Mouse (Mus musculus): ENCODE measurements around the gene Abhd11. TPM values are rescaled to one million over a fixed set of nuclear protein-coding genes. Genes with fewer than 3 reads are reported as not detected.

The Abhd11 gene
- polyA plus RNA-seq, 1 experiment, result not detected

GRCm38 (mm10) chr5:134983771-134984170 lies 25.2 kb upstream of the Abhd11 start:
- TF ChIP-seq POLR2A (IDR thresholded peaks at IDR 0.05; ENCODE audit: insufficient read depth, low read depth, low read length), result no peak
- no peak for TF ChIP-seq CTCF (IDR thresholded peaks at IDR 0.05; ENCODE audit: insufficient read depth, low read depth, low read length)
- Histone ChIP-seq H3K4me3 (ENCODE audit: insufficient read depth, low read depth, low read length) (no peak overlapping the region), H3K27ac (ENCODE audit: insufficient read depth, low read depth, low read length) (no peak overlapping the region), H3K4me1 (ENCODE audit: control insufficient read depth, insufficient read depth, low read length) (peaks cover 17% of the 10 kb centered on the region)
- 37% methylated on average over 3 of the region's 3 CpGs for WGBS

GRCm38 (mm10) chr5:134985633-134986297 lies 23.2 kb upstream of the Abhd11 start, which contains the start of gene Cldn3:
Cldn3 (plus strand) TSS chr5:134986214.
- Histone ChIP-seq H3K4me3 (ENCODE audit: insufficient read depth, low read depth, low read length) (peak within 1 kb of the TSS; percentile 15), H3K4me1 (ENCODE audit: control insufficient read depth, insufficient read depth, low read length) (peaks cover 17% of the 10 kb centered on the region), H3K27ac (ENCODE audit: insufficient read depth, low read depth, low read length) (no peak within 1 kb of the TSS)
- TF ChIP-seq POLR2A (IDR thresholded peaks at IDR 0.05; ENCODE audit: insufficient read depth, low read depth, low read length), result no peak
- no peak for TF ChIP-seq CTCF (IDR thresholded peaks at IDR 0.05; ENCODE audit: insufficient read depth, low read depth, low read length)
- under 1% methylated on average over 25 of the region's 25 CpGs for WGBS

- TF ChIP-seq CTCF (IDR thresholded peaks at IDR 0.05; ENCODE audit: insufficient read depth, low read depth, low read length) (no peak), POLR2A (IDR thresholded peaks at IDR 0.05; ENCODE audit: insufficient read depth, low read depth, low read length) (no peak)
- no peak overlapping the region for H3K27ac ChIP-seq (ENCODE audit: insufficient read depth, low read depth, low read length)
- H3K4me3 ChIP-seq (ENCODE audit: insufficient read depth, low read depth, low read length), result peak overlapping the region; percentile 15
- H3K4me1 ChIP-seq (ENCODE audit: control insufficient read depth, insufficient read depth, low read length), result peaks cover 17% of the 10 kb centered on the region
- 4% methylated on average over 79 of the region's 79 CpGs for WGBS
These were observed 22.4 kb upstream of the Abhd11 start for GRCm38 (mm10) chr5:134986298-134987268.

DNA sequence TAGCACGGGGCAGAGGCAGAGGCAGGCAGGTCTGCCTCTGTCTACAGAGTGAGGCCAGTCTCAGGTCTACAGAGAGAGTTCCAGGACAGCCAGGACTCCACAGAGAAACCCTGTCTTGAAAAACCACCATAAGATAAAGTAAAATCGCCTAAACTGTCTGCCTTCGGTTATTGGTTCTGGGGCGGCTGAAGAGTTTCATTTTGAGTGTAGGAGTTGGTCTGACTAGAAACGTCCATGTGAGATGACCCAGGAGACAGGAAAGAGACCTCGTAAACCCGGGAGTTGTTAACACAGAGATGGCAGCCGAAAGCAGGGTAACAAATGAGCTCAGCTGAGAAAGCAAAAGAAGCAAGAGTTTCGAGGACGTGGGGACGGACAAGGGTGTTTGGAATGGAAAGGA lies 19.8 kb upstream of the Abhd11 start:
- no peak overlapping the region for H3K4me3 ChIP-seq (ENCODE audit: insufficient read depth, low read depth, low read length)
- 79% methylated on average over 11 of the region's 11 CpGs for WGBS
- H3K27ac ChIP-seq (ENCODE audit: insufficient read depth, low read depth, low read length), result no peak overlapping the region
- peaks cover 17% of the 10 kb centered on the region for H3K4me1 ChIP-seq (ENCODE audit: control insufficient read depth, insufficient read depth, low read length)
- TF ChIP-seq POLR2A (IDR thresholded peaks at IDR 0.05; ENCODE audit: insufficient read depth, low read depth, low read length) (no peak), CTCF (IDR thresholded peaks at IDR 0.05; ENCODE audit: insufficient read depth, low read depth, low read length) (no peak)

- no peak overlapping the region for H3K27ac ChIP-seq (ENCODE audit: insufficient read depth, low read depth, low read length)
- TF ChIP-seq CTCF (IDR thresholded peaks at IDR 0.05; ENCODE audit: insufficient read depth, low read depth, low read length) (no peak), POLR2A (IDR thresholded peaks at IDR 0.05; ENCODE audit: insufficient read depth, low read depth, low read length) (no peak)
- 75% methylated on average over 6 of the region's 6 CpGs for WGBS
- H3K4me1 ChIP-seq (ENCODE audit: control insufficient read depth, insufficient read depth, low read length), result peaks cover 17% of the 10 kb centered on the region
- H3K4me3 ChIP-seq (ENCODE audit: insufficient read depth, low read depth, low read length), result no peak overlapping the region
These were observed 19.2 kb upstream of the Abhd11 start for GRCm38 (mm10) chr5:134989741-134990140.

GRCm38 (mm10) chr5:134992566-134992965 lies 16.4 kb upstream of the Abhd11 start:
- WGBS, result 80% methylated on average over 5 of the region's 5 CpGs
- no peak overlapping the region for H3K4me3 ChIP-seq (ENCODE audit: insufficient read depth, low read depth, low read length)
- no peaks in the 10 kb centered on the region for H3K4me1 ChIP-seq (ENCODE audit: control insufficient read depth, insufficient read depth, low read length)
- TF ChIP-seq CTCF (IDR thresholded peaks at IDR 0.05; ENCODE audit: insufficient read depth, low read depth, low read length) (no peak), POLR2A (IDR thresholded peaks at IDR 0.05; ENCODE audit: insufficient read depth, low read depth, low read length) (no peak)
- no peak overlapping the region for H3K27ac ChIP-seq (ENCODE audit: insufficient read depth, low read depth, low read length)

DNA sequence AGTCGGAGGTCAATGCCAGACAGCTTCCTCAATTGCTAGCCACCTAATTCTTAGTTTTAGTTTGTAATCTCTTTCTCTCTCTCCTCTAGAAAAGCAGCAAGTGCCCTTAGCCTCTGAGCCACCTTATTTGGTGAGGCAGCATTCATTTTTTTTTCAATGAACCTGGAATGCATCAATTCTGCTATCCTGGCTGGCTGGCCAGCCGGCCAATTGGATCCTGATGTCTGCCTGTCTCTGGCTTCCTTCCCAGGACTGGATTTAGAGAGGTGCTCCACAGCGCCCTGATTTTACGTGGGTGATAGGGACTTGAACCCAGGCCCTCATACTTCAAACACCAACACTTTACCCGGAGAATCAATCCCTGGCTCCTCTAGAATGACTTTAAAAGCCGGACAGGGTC lies 10.6 kb upstream of the Abhd11 start:
- TF ChIP-seq POLR2A (IDR thresholded peaks at IDR 0.05; ENCODE audit: insufficient read depth, low read depth, low read length), result no peak
- Histone ChIP-seq H3K4me1 (ENCODE audit: control insufficient read depth, insufficient read depth, low read length) (peaks cover 4% of the 10 kb centered on the region; the same call in 1 of the 2 replicates), H3K4me3 (ENCODE audit: insufficient read depth, low read depth, low read length) (no peak overlapping the region), H3K27ac (ENCODE audit: insufficient read depth, low read depth, low read length) (no peak overlapping the region)
- 80% methylated on average over 6 of the region's 6 CpGs for WGBS

DNA sequence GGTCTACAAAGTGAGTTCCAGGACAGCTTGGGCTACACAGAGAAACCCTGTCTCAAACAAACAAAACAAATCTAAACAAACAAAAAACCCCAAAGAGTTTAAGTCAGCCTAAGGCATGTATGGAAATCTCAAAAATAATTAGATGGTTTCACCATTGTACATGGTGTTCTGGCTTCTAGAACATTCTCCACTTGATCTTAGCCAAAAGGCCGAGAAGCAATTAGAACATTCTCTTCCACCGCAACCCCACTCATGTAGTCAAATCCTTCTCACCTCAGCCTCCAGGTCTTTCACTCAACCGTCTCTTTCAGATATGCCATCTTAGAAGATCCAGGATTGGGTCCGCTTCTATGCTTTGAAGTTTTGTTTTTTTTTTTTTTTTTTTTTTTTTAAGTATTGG lies 9.2 kb upstream of the Abhd11 start:
- Histone ChIP-seq H3K4me1 (ENCODE audit: control insufficient read depth, insufficient read depth, low read length) (peaks cover 4% of the 10 kb centered on the region; the same call in 1 of the 2 replicates), H3K4me3 (ENCODE audit: insufficient read depth, low read depth, low read length) (no peak overlapping the region), H3K27ac (ENCODE audit: insufficient read depth, low read depth, low read length) (no peak overlapping the region)
- TF ChIP-seq POLR2A (IDR thresholded peaks at IDR 0.05; ENCODE audit: insufficient read depth, low read depth, low read length) (no peak), CTCF (IDR thresholded peaks at IDR 0.05; ENCODE audit: insufficient read depth, low read depth, low read length) (no peak)
- WGBS, result 98% methylated on average over 4 of the region's 4 CpGs

DNA sequence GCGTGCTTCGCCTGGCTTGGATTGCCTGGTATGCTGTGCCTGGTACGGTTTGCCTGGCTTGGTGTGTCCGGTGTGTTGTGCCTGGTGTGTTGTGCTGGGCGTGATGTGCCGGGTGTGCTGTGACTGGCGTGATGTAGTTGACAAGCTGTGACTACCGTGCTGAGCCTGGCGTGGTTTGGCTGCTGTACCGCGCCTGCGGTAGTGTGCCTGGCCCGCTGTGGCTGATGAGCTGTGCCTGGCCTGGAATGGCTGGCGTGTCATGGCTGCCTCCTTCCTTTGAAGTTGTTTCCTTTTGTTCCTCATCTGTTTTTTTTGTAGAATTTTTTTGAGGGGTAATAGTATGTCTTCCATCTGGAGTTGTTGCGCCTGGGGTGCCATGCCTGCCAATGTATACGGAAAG lies 8.2 kb upstream of the Abhd11 start:
- TF ChIP-seq POLR2A (IDR thresholded peaks at IDR 0.05; ENCODE audit: insufficient read depth, low read depth, low read length) (no peak), CTCF (IDR thresholded peaks at IDR 0.05; ENCODE audit: insufficient read depth, low read depth, low read length) (no peak)
- 74% methylated on average over 16 of the region's 16 CpGs for WGBS
- Histone ChIP-seq H3K4me3 (ENCODE audit: insufficient read depth, low read depth, low read length) (no peak overlapping the region), H3K4me1 (ENCODE audit: control insufficient read depth, insufficient read depth, low read length) (peaks cover 4% of the 10 kb centered on the region; the same call in 1 of the 2 replicates), H3K27ac (ENCODE audit: insufficient read depth, low read depth, low read length) (no peak overlapping the region)

Measured in olfactory bulb, adult 2 months (tissue).